Comparison of ENCODE assay signal across 11 mouse cellular contexts in the genomic region with DNA sequence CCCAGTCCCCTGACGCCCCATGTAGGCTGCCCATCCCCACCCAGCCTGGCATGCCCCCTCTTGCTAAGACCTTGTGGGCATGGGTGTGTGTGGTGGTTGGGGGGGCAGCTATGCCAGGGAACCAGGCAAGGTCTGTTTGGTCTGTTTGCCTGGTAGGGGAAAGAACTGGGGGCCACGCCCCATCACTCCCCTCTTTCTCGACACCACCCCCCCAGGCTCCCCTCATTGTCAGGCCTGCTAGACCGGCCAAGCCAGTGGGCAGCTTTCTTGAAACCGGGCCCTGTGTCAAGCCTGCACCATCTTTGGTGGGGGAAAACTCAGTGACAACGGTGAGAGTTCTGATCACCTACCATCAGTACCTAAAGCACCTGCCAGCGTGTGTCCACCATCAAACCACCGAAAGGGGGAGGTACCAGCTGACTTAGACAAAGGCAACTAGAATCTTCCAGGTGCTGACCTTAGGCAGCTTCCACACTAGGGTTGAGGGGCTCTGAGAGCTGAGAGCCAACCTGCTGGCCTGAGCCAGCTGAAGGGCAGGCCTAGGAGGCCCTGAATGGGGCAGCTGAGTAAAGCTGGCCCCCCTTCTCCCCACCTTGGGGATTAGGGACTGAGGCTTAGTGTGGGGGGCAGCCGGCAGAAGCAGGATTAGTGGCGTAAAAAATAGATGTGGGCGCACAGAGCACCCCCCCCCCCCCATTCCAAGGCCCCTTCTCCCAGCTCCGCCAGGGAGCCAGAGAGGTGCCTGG. TPM values are rescaled to one million over a fixed set of nuclear protein-coding genes. Genes with fewer than 3 reads are reported as not detected.
DNase-seq lines count a peak whose midpoint lies in the region; ATAC-seq and TF ChIP-seq lines count a peak whose summit lies in the region.
"Had no signal": no experiment of that assay in that cellular context is flagged by ENCODE, and none has a peak within 500 bp of the region (broad histone marks: within the 10 kb centered on the region; RNA-seq: fewer than 3 reads in every experiment).

No protein-coding gene starts in this region.

- TF ChIP-seq CTCF in stomach, postnatal 0 days (IDR thresholded peaks at IDR 0.05; ENCODE audit: low read depth): no peak

- no peaks in the 10 kb centered on the region for H3K9me3 ChIP-seq in hindbrain, embryonic 10.5 days
- H3K9me3 ChIP-seq in hindbrain, embryonic 14.5 days (ENCODE audit: control insufficient read depth, low read length): no peaks in the 10 kb centered on the region
- no peaks in the 10 kb centered on the region for H3K9me3 ChIP-seq in intestine, embryonic 15.5 days
- H3K9me3 ChIP-seq in stomach, postnatal 0 days (ENCODE audit: control insufficient read depth, low read length): no peaks in the 10 kb centered on the region
- H3K9me3 ChIP-seq: neural tube, embryonic 12.5 days had no signal

- DNase-seq in hindbrain, embryonic 10.5 days (ENCODE audit: low spot score): no peak
- DNase-seq in hindbrain, embryonic 14.5 days (ENCODE audit: low spot score): no peak
- DNase-seq in retina, adult 2 months (ENCODE audit: low read depth, low spot score): peak; percentile 84
- DNase-seq in retina, embryonic 14.5 days (ENCODE audit: low spot score): no peak
- DNase-seq in stomach, postnatal 0 days (ENCODE audit: low spot score): no peak
- no peak for DNase-seq in left cerebral cortex, adult 8-10 months (ENCODE audit: low spot score in 2 of 2)
- DNase-seq in Muller cell, postnatal 12 days (ENCODE audit: inconsistent ontology term): no peak

- no peak overlapping the region for H3K4me2 ChIP-seq in hindbrain, embryonic 14.5 days (replicated peaks)
- peak overlapping the region; percentile 62; the same call in 1 of the 2 replicates for H3K4me2 ChIP-seq in intestine, embryonic 15.5 days (replicated peaks)
- H3K4me2 ChIP-seq in stomach, postnatal 0 days (replicated peaks; ENCODE audit: low read depth): peak overlapping the region; percentile 23
- H3K4me2 ChIP-seq: neural tube, embryonic 12.5 days had no signal

- WGBS in hindbrain, embryonic 10.5 days: 70% methylated on average over 12 of the region's 12 CpGs
- WGBS in hindbrain, embryonic 14.5 days: 77% methylated on average over 12 of the region's 12 CpGs
- WGBS in intestine, embryonic 15.5 days: 71% methylated on average over 12 of the region's 12 CpGs
- 61% methylated on average over 12 of the region's 12 CpGs for WGBS in stomach, postnatal 0 days

- H3K4me3 ChIP-seq in hindbrain, embryonic 10.5 days: peak overlapping the region; percentile 2; the same call in 1 of the 2 replicates
- H3K4me3 ChIP-seq in hindbrain, embryonic 14.5 days (replicated peaks; ENCODE audit: low read length): no peak overlapping the region
- no peak overlapping the region for H3K4me3 ChIP-seq in intestine, embryonic 15.5 days (replicated peaks)
- H3K4me3 ChIP-seq in stomach, postnatal 0 days (ENCODE audit: low read depth, low read length): peak overlapping the region; percentile 10; the same call in 1 of the 2 replicates
- H3K4me3 ChIP-seq: neural tube, embryonic 12.5 days had no signal

- peaks cover 6% of the 10 kb centered on the region; the same call in 1 of the 2 replicates for H3K27me3 ChIP-seq in hindbrain, embryonic 10.5 days (ENCODE audit: insufficient read depth, poor library complexity, severe bottlenecking)
- no peaks in the 10 kb centered on the region for H3K27me3 ChIP-seq in hindbrain, embryonic 14.5 days (ENCODE audit: control insufficient read depth, insufficient read depth, low read length)
- no peaks in the 10 kb centered on the region for H3K27me3 ChIP-seq in intestine, embryonic 15.5 days (replicated peaks)
- H3K27me3 ChIP-seq in stomach, postnatal 0 days (ENCODE audit: control insufficient read depth, insufficient read depth, low read length): no peaks in the 10 kb centered on the region
- H3K27me3 ChIP-seq: neural tube, embryonic 12.5 days had no signal

- TF ChIP-seq EP300 in stomach, postnatal 0 days (optimal IDR thresholded peaks at IDR 0.05): no peak

- no peak overlapping the region for H3K9ac ChIP-seq in hindbrain, embryonic 14.5 days
- 0 out of 2 replicates have a peak overlapping the region, but pooled peaks have one; percentile 3 for H3K9ac ChIP-seq in intestine, embryonic 15.5 days
- peak overlapping the region; percentile 23 for H3K9ac ChIP-seq in stomach, postnatal 0 days (ENCODE audit: low read length)
- H3K9ac ChIP-seq: neural tube, embryonic 12.5 days had no signal

- H3K4me1 ChIP-seq in hindbrain, embryonic 10.5 days (replicated peaks): peaks cover 48% of the 10 kb centered on the region
- no peaks in the 10 kb centered on the region for H3K4me1 ChIP-seq in hindbrain, embryonic 14.5 days (replicated peaks; ENCODE audit: control insufficient read depth, insufficient read depth, low read length)
- H3K4me1 ChIP-seq in intestine, embryonic 15.5 days (replicated peaks): peaks cover 54% of the 10 kb centered on the region
- H3K4me1 ChIP-seq in stomach, postnatal 0 days (replicated peaks; ENCODE audit: control insufficient read depth, insufficient read depth): peaks cover 7% of the 10 kb centered on the region
- H3K4me1 ChIP-seq: neural tube, embryonic 12.5 days had no signal

- peak overlapping the region; percentile 50 for H3K27ac ChIP-seq in hindbrain, embryonic 10.5 days
- no peak overlapping the region for H3K27ac ChIP-seq in hindbrain, embryonic 14.5 days
- H3K27ac ChIP-seq in intestine, embryonic 15.5 days: no peak overlapping the region
- peak overlapping the region; percentile 79 for H3K27ac ChIP-seq in stomach, postnatal 0 days (replicated peaks)
- H3K27ac ChIP-seq: neural tube, embryonic 12.5 days had no signal

- H3K36me3 ChIP-seq in hindbrain, embryonic 10.5 days: peaks cover 16% of the 10 kb centered on the region; the same call in 1 of the 2 replicates
- no peaks in the 10 kb centered on the region for H3K36me3 ChIP-seq in hindbrain, embryonic 14.5 days (replicated peaks; ENCODE audit: control insufficient read depth, insufficient read depth)
- peaks cover 7% of the 10 kb centered on the region; the same call in 1 of the 2 replicates for H3K36me3 ChIP-seq in intestine, embryonic 15.5 days
- H3K36me3 ChIP-seq in stomach, postnatal 0 days (ENCODE audit: control insufficient read depth, insufficient read depth, low read length): peaks cover 7% of the 10 kb centered on the region
- H3K36me3 ChIP-seq: neural tube, embryonic 12.5 days had no signal

- no peak for ATAC-seq in hindbrain, embryonic 14.5 days (ENCODE audit: low FRiP score)
- no peak for ATAC-seq in intestine, embryonic 15.5 days
- no peak for ATAC-seq in stomach, postnatal 0 days (ENCODE audit: low FRiP score, low TSS enrichment)
- ATAC-seq: forebrain, embryonic 16.5 days had no signal

RNA-seq across cellular contexts. Expression of gene Zbtb7b, which starts 10.1 kb away (rescaled TPM):
- polyA plus RNA-seq in hindbrain, embryonic 10.5 days (2016; fragmentation: Nextera tagmentation; extraction: Ambion mirVana): 0.47 and 0.73 TPM in 2 replicates
- 0.46 and 1.1 TPM in 2 replicates for polyA plus RNA-seq in hindbrain, embryonic 14.5 days (2014; fragmentation: Nextera tagmentation; extraction: Ambion mirVana)
- 8.9 and 10.4 TPM in 2 replicates for polyA plus RNA-seq in intestine, embryonic 15.5 days (2015; fragmentation: Nextera tagmentation; extraction: Ambion mirVana)
- polyA plus RNA-seq in stomach, postnatal 0 days (2015; fragmentation: Nextera tagmentation; extraction: Ambion mirVana): 7.9 and 9.1 TPM in 2 replicates
- 10 to 100 TPM; 11.3 to 20.3 (median 15.8) TPM for total RNA-seq in left cerebral cortex, adult 8-10 months (2022)

RNA-seq across cellular contexts. Expression of gene Lenep, which starts 18.1 kb away (rescaled TPM):
- polyA plus RNA-seq in hindbrain, embryonic 10.5 days (2016; fragmentation: Nextera tagmentation; extraction: Ambion mirVana): 1.7 TPM in 1 of 2 replicates, not detected in the other
- polyA plus RNA-seq in hindbrain, embryonic 14.5 days (2014; fragmentation: Nextera tagmentation; extraction: Ambion mirVana): not detected in 2 replicates
- polyA plus RNA-seq in intestine, embryonic 15.5 days (2015; fragmentation: Nextera tagmentation; extraction: Ambion mirVana): not detected in 2 replicates
- polyA plus RNA-seq in stomach, postnatal 0 days (2015; fragmentation: Nextera tagmentation; extraction: Ambion mirVana): not detected in 2 replicates
- 1 to 10 TPM; 3.9 to 5.8 (median 4.4) TPM for total RNA-seq in left cerebral cortex, adult 8-10 months (2022)
- polyA plus RNA-seq: heart, embryonic 14.5 days had no signal

RNA-seq across cellular contexts. Expression of gene Dcst1, which starts 19.5 kb away (rescaled TPM):
- polyA plus RNA-seq in hindbrain, embryonic 10.5 days (2016; fragmentation: Nextera tagmentation; extraction: Ambion mirVana): 0.09 and 0.33 TPM in 2 replicates
- polyA plus RNA-seq in hindbrain, embryonic 14.5 days (2014; fragmentation: Nextera tagmentation; extraction: Ambion mirVana): 0.43 and 1.1 TPM in 2 replicates
- 1.6 and 1.9 TPM in 2 replicates for polyA plus RNA-seq in intestine, embryonic 15.5 days (2015; fragmentation: Nextera tagmentation; extraction: Ambion mirVana)
- polyA plus RNA-seq in stomach, postnatal 0 days (2015; fragmentation: Nextera tagmentation; extraction: Ambion mirVana): 0.29 and 0.36 TPM in 2 replicates
- under 1 TPM in 1 of 4 experiments, not detected in 3; 0.61 TPM for total RNA-seq in left cerebral cortex, adult 8-10 months (2022)

RNA-seq across cellular contexts. Expression of gene Dcst2, which starts 22.7 kb away (rescaled TPM):
- polyA plus RNA-seq in hindbrain, embryonic 10.5 days (2016; fragmentation: Nextera tagmentation; extraction: Ambion mirVana): 0.34 TPM in 1 of 2 replicates, not detected in the other
- 0.12 and 0.21 TPM in 2 replicates for polyA plus RNA-seq in hindbrain, embryonic 14.5 days (2014; fragmentation: Nextera tagmentation; extraction: Ambion mirVana)
- polyA plus RNA-seq in intestine, embryonic 15.5 days (2015; fragmentation: Nextera tagmentation; extraction: Ambion mirVana): 1.4 and 1.5 TPM in 2 replicates
- polyA plus RNA-seq in stomach, postnatal 0 days (2015; fragmentation: Nextera tagmentation; extraction: Ambion mirVana): 0.33 and 0.41 TPM in 2 replicates
- under 1 TPM; 0.32 to 0.77 (median 0.42) TPM for total RNA-seq in left cerebral cortex, adult 8-10 months (2022)
- polyA plus RNA-seq: forebrain, embryonic 16.5 days; heart, embryonic 14.5 days had no signal

RNA-seq across cellular contexts. Expression of gene Flad1, which starts 27.2 kb away (rescaled TPM):
- polyA plus RNA-seq in hindbrain, embryonic 10.5 days (2016; fragmentation: Nextera tagmentation; extraction: Ambion mirVana): 28.3 and 31.9 TPM in 2 replicates
- polyA plus RNA-seq in hindbrain, embryonic 14.5 days (2014; fragmentation: Nextera tagmentation; extraction: Ambion mirVana): 30.8 and 33.4 TPM in 2 replicates
- polyA plus RNA-seq in intestine, embryonic 15.5 days (2015; fragmentation: Nextera tagmentation; extraction: Ambion mirVana): 32.9 and 33.3 TPM in 2 replicates
- 20.9 and 22.6 TPM in 2 replicates for polyA plus RNA-seq in stomach, postnatal 0 days (2015; fragmentation: Nextera tagmentation; extraction: Ambion mirVana)
- total RNA-seq in left cerebral cortex, adult 8-10 months (2022): 10 to 100 TPM; 30.8 to 39.9 (median 35.6) TPM

Comparison
In these comparisons a context has a peak if more than half of its experiments do, and no peak if none do; other contexts are left out.
1. H3K27ac ChIP-seq: peak in hindbrain, embryonic 10.5 days (single experiment) and stomach, postnatal 0 days (single experiment); none in hindbrain, embryonic 14.5 days (single experiment) and intestine, embryonic 15.5 days (single experiment).
2. H3K4me3 ChIP-seq: peak in hindbrain, embryonic 10.5 days (single experiment) and stomach, postnatal 0 days (single experiment); none in hindbrain, embryonic 14.5 days (single experiment) and intestine, embryonic 15.5 days (single experiment).